Mouse (Mus musculus) olfactory bulb, adult 2 months (tissue): ENCODE results near the gene Rsph1. TPM values are rescaled to one million over a fixed set of nuclear protein-coding genes. Genes with fewer than 3 reads are reported as not detected.

ENCODE experiments used
- H3K27ac ChIP-seq: fragments of 200-500 bp; 2 replicates; pipeline ENCODE4 v1.5.1; 2012; ENCODE audit warnings: low read depth, low read length; ENCODE audit not compliant: insufficient read depth
- H3K4me1 ChIP-seq: fragments of 200-500 bp; 2 replicates; pipeline ENCODE4 v1.6.1; 2012; ENCODE audit warnings: low read length; ENCODE audit not compliant: control insufficient read depth, insufficient read depth
- H3K4me3 ChIP-seq: fragments of 200-500 bp; 2 replicates; pipeline ENCODE4 v1.5.1; 2012; ENCODE audit warnings: mild to moderate bottlenecking, low read depth, low read length, moderate library complexity; ENCODE audit not compliant: insufficient read depth
- CTCF ChIP-seq: fragments of 200-500 bp; IDR thresholded peaks from 2 replicates; pipeline ENCODE4 v1.5.1; 2012; ENCODE audit warnings: low read depth, mild to moderate bottlenecking, low read length, moderate library complexity; ENCODE audit not compliant: insufficient read depth
- POLR2A ChIP-seq: fragments of 200-500 bp; IDR thresholded peaks from 2 replicates; pipeline ENCODE4 v1.6.1; 2012; ENCODE audit warnings: mild to moderate bottlenecking, low read depth, low read length, moderate library complexity; ENCODE audit not compliant: insufficient read depth
- WGBS: fragments of 180-500 bp; shearing (Covaris S2); methylation state at CpG from one replicate; pipeline ENCODE4 v1.1.7; 2018; 5-methylcytosine and 5-hydroxymethylcytosine counted together
- polyA plus RNA-seq: library from polyadenylated mRNA; stranded (reverse); fragments of >200 nt; gene quantifications from 2 replicates; pipeline ENCODE4 v1.2.4, GENCODE M21; 2012; ENCODE audit warnings: low replicate concordance; ENCODE audit not compliant: missing spikeins, insufficient read depth, insufficient read length

Gene Rsph1
- polyA plus RNA-seq, 1 experiment: not detected

GRCm38 (mm10) chr17:31281830-31282686 is 4.9 kb upstream of the Rsph1 start:
- peaks cover 17% of the 10 kb centered on the region for H3K4me1 ChIP-seq
- TF ChIP-seq CTCF (no peak), POLR2A (no peak)
- no peak overlapping the region for H3K27ac ChIP-seq
- WGBS: 35% methylated on average over 19 of the region's 19 CpGs
- no peak overlapping the region for H3K4me3 ChIP-seq

- H3K4me3 ChIP-seq: no peak overlapping the region
- TF ChIP-seq POLR2A (no peak), CTCF (no peak)
- WGBS: 91% methylated on average over 6 of the region's 6 CpGs
Observed at GRCm38 (mm10) chr17:31280269-31280668, 3.1 kb upstream of the Rsph1 start.

GRCm38 (mm10) chr17:31279541-31279940 is 2.4 kb upstream of the Rsph1 start:
- no peak overlapping the region for H3K27ac ChIP-seq
- no peak for TF ChIP-seq POLR2A
- no peak for TF ChIP-seq CTCF
- WGBS: 94% methylated on average over 9 of the region's 9 CpGs
- peaks cover 26% of the 10 kb centered on the region for H3K4me1 ChIP-seq
- no peak overlapping the region for H3K4me3 ChIP-seq

More at GRCm38 (mm10) chr17:31280269-31280668, 3.1 kb upstream of the Rsph1 start:
- Histone ChIP-seq H3K4me1 (peaks cover 26% of the 10 kb centered on the region), H3K27ac (no peak overlapping the region)

- no peak overlapping the region for H3K27ac ChIP-seq
- no peak for TF ChIP-seq CTCF
Observed at GRCm38 (mm10) chr17:31277931-31278330, 748 bp upstream of the Rsph1 start.

GRCm38 (mm10) chr17:31276207-31276921 is 819 bp downstream of the Rsph1 start:
- H3K4me1 ChIP-seq: peaks cover 22% of the 10 kb centered on the region
- TF ChIP-seq CTCF: no peak
- TF ChIP-seq POLR2A: no peak
- peak overlapping the region; percentile 45 for H3K4me3 ChIP-seq
- WGBS: 35% methylated on average over 9 of the region's 9 CpGs
- no peak overlapping the region for H3K27ac ChIP-seq

More at GRCm38 (mm10) chr17:31277931-31278330, 748 bp upstream of the Rsph1 start:
- 76% methylated on average over 4 of the region's 4 CpGs for WGBS
- Histone ChIP-seq H3K4me1 (peaks cover 26% of the 10 kb centered on the region), H3K4me3 (no peak overlapping the region)

GRCm38 (mm10) chr17:31275181-31275580 is 2.0 kb downstream of the Rsph1 start:
- no peak overlapping the region for H3K27ac ChIP-seq
- TF ChIP-seq CTCF: no peak
- TF ChIP-seq POLR2A: no peak
- no peak overlapping the region for H3K4me3 ChIP-seq
- H3K4me1 ChIP-seq: peaks cover 22% of the 10 kb centered on the region
- WGBS: 80% methylated on average over 6 of the region's 6 CpGs

GRCm38 (mm10) chr17:31273631-31274030 is 3.6 kb downstream of the Rsph1 start:
- Histone ChIP-seq H3K4me1 (peaks cover 21% of the 10 kb centered on the region), H3K4me3 (no peak overlapping the region), H3K27ac (no peak overlapping the region)
- TF ChIP-seq CTCF (no peak), POLR2A (no peak)
- 91% methylated on average over 8 of the region's 8 CpGs for whole genome bisulfite sequencing

GRCm38 (mm10) chr17:31272416-31273165 is 4.6 kb downstream of the Rsph1 start:
- WGBS: 91% methylated on average over 9 of the region's 9 CpGs
- TF ChIP-seq CTCF: no peak
- TF ChIP-seq POLR2A: no peak
- peaks cover 12% of the 10 kb centered on the region for H3K4me1 ChIP-seq

More at GRCm38 (mm10) chr17:31272416-31273165, 4.6 kb downstream of the Rsph1 start:
- Histone ChIP-seq H3K27ac (no peak overlapping the region), H3K4me3 (no peak overlapping the region)
